Mouse (Mus musculus): ENCODE data around the gene Hes5. TPM values are rescaled to one million over a fixed set of nuclear protein-coding genes. Genes with fewer than 3 reads are reported as not detected.
A peak's percentile ranks its signal among the peaks of the same experiment; 100 is the strongest.

The Hes5 gene
- total RNA-seq, 2 experiments from 2014 or later: not detected

GRCm38 (mm10) chr4:154964581-154965235, 4.0 kb downstream of the Hes5 start:
- no peak for DNase-seq

- DNase-seq: peak; percentile 72
These were observed 5.1 kb downstream of the Hes5 start for GRCm38 (mm10) chr4:154965856-154966255.

- DNase-seq: no peak
These were observed 6.5 kb downstream of the Hes5 start for GRCm38 (mm10) chr4:154967173-154967572.

GRCm38 (mm10) chr4:154972546-154972945, 11.8 kb downstream of the Hes5 start:
- no peak for DNase-seq

GRCm38 (mm10) chr4:154974163-154974611, 13.5 kb downstream of the Hes5 start:
- peak; percentile 72 for DNase-seq

- DNase-seq: no peak
These were observed 19.4 kb downstream of the Hes5 start for GRCm38 (mm10) chr4:154980110-154980509.

GRCm38 (mm10) chr4:154981076-154981475, 20.4 kb downstream of the Hes5 start:
- DNase-seq: no peak

GRCm38 (mm10) chr4:154981530-154981929, 20.8 kb downstream of the Hes5 start:
- no peak for DNase-seq

GRCm38 (mm10) chr4:154982247-154983120, 21.8 kb downstream of the Hes5 start:
- no peak for DNase-seq

- no peak for DNase-seq
These were observed 23.0 kb downstream of the Hes5 start for GRCm38 (mm10) chr4:154983767-154984166.

GRCm38 (mm10) chr4:154985151-154985777, 24.5 kb downstream of the Hes5 start:
- no peak for DNase-seq

GRCm38 (mm10) chr4:154986096-154986495, 25.4 kb downstream of the Hes5 start:
- DNase-seq: peak; percentile 69

GRCm38 (mm10) chr4:154986750-154987149, 26.0 kb downstream of the Hes5 start:
- no peak for DNase-seq

- DNase-seq: no peak
These were observed 34.2 kb downstream of the Hes5 start for GRCm38 (mm10) chr4:154994876-154995275.

- peak; percentile 52 for DNase-seq
These were observed 35.9 kb downstream of the Hes5 start for GRCm38 (mm10) chr4:154996572-154997154.

- no peak for DNase-seq
These were observed 38.7 kb downstream of the Hes5 start for GRCm38 (mm10) chr4:154999379-154999778.

GRCm38 (mm10) chr4:155005278-155005677, 44.6 kb downstream of the Hes5 start:
- no peak for DNase-seq

GRCm38 (mm10) chr4:155006296-155006695, 45.6 kb downstream of the Hes5 start:
- DNase-seq: no peak

- no peak for DNase-seq
These were observed 46.9 kb downstream of the Hes5 start for GRCm38 (mm10) chr4:155007641-155008040.

GRCm38 (mm10) chr4:155008075-155008474, 47.4 kb downstream of the Hes5 start:
- DNase-seq: no peak

GRCm38 (mm10) chr4:155009216-155009615, 48.5 kb downstream of the Hes5 start:
- no peak for DNase-seq

- no peak for DNase-seq
These were observed 50.1 kb downstream of the Hes5 start for GRCm38 (mm10) chr4:155010870-155011269.
